Mouse (Mus musculus) testis, adult 2 months (tissue): ENCODE data around the gene Pcif1.

Experiments
- CTCF ChIP-seq: fragments of 200-500 bp; IDR thresholded peaks from 2 replicates; pipeline ENCODE4 v1.5.1; 2012; ENCODE audit warnings: low read depth, mild to moderate bottlenecking, inconsistent platforms, low read length, moderate library complexity; ENCODE audit not compliant: control insufficient read depth, insufficient read depth, insufficient replicate concordance
- POLR2A ChIP-seq: fragments of 200-500 bp; IDR thresholded peaks from 2 replicates; pipeline ENCODE4 v1.6.1; 2012; ENCODE audit warnings: low read depth, mild to moderate bottlenecking, inconsistent platforms, low read length, moderate library complexity; ENCODE audit not compliant: control insufficient read depth

- no peak for TF ChIP-seq CTCF
- TF ChIP-seq POLR2A, result no peak
Measured at GRCm38 (mm10) chr2:164850061-164850460, 29.0 kb upstream of the Pcif1 start.
